Mouse (Mus musculus) erythroid progenitor cell, adult 5-6 weeks (primary cell): ENCODE measurements at regions not wholly inside any gene's neighbourhood (a gene's known extent, or its start where the extent isn't known, plus 50 kb on each side); places are given as distances from the start of the nearest gene placed in this dataset.

Experiments
- ATAC-seq: replicated peaks from 2 replicates; pipeline ENCODE4 v1.8.0; 2016; ENCODE audit warnings: moderate number of reproducible peaks, mild to moderate bottlenecking, moderate TSS enrichment, inconsistent platforms; ENCODE audit not compliant: poor library complexity, low FRiP score, severe bottlenecking

DNA sequence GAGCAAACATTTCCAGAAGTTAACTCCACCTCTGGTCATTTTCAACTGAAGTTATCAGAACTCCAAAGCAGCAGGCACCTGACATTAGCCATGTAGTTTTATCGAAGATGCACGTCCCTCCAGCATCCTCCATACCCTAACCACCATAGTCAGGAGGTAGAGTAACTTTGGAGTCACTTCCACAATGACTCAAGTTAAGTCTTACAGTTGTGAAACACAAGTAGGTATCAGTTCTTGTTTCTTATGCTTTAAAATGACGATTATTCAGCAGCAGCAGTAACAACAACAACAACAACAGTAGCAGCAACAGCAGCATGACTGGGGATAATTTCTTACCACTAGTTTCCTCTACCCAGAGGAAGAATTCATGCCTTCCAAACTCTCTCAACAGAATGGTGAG is 51.3 kb upstream of the Tank start:
- ATAC-seq: no peak

DNA sequence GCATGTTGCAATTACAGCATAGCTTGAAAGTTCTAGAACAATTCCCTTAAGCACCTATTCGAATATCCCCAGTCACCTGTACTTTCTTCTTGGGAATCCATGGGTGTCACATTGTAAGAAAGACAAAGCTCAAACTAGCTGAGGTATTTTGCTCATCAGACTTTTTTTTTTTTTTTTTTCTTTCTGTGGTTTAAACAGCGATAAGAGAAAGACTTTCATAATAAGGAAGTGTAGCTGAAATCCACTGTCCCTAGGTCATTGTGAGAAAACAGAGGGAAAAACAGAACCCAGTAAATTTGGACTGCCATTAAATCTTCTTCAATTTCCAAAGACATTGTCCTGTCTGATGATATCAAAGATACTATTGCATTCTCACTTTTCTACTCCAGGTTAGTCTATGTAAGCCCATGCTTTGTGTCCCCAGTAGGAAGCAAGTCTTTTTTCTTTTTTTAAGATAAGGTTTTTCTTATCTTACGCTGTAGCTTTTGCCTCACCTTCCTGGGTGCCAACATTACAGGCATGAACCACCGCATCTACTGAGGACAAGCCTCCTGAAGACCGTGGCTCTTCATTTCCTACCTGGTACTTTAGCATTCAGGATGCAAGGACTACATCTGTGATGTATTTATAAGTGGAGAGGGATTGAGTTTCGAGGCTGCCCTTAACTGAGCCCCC is 54.2 kb upstream of the Tank start:
- ATAC-seq: no peak

DNA sequence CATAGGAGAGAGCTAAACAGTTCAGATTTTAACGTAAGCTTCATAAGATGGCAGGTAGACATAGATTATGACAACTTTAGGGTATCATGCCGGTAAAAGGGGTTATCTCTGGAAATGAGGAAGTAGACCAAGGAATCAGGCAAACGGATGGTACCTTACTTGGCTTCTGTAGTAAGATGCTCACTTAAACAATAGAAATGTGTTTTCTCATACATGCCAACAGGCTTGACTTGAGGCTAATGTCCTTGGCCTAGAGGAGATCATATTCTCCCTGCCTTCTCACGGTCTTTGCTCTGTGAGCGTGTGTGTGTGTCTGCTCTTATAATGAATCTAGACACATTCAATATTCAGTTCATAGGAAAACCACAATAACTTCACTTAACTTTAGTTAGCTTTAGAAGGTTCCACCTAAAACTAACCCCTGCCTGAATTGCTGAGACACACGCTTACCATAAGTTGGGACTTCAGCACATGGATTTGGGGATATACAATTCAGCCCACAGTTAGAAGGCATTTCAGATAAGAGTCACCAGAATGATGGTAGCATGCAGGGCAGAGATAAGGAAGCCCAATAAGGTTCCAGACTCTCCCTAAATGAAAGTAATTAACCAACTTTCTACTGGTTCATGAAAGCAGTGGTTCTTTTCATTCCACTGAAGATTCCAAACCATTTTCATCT is 63.8 kb upstream of the Tank start:
- peak; percentile 76 for ATAC-seq

DNA sequence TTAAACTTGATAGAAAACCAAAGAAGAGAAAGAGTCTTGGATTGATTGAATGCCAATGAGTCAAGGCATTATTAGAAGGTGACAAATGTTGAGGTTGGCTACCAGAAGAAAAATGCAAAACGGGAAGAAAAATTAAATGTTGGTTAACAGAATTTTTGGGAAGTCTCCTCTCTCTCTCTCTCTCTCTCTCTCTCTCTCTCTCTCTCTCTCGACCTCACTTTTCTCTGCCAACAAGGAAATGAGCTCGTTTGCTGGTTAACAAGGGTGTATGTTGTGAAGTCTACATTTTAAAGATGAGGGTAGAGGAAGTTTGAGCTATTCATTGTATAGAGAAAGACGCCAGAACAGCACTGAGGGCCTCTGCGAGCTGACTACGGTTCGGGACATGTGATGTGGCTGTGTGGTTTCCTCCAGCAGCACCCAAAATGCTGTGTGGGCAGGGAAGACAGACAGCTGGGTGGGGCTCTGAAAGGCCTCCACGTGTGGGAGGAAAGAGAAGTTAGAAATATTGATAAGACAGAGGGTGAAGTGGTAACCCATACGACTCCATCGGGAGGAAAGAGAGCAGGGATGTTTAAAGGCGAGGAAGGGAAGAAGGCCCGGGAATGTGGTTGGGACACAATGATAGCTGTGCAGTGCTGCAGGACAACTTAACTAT is 64.5 kb upstream of the Tank start:
- ATAC-seq: peak; percentile 97

DNA sequence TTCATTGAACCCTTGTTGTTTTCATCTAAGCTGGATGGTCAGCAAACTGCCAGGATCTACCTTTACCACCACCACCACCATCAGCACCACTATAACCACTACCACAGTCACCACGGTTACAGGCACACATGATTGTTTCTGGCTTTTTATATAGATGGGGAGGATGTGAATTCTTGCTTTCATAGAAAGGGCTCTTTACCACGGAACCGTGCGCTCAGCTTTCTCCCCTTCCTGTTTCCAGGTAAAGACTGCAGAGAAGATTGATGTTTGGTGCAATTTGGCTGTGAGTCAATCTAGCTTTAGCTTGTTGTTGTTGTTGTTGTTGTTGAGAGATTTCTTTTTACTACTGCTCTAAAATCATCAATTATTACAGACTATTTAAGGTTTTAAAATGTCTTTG is 74.8 kb upstream of the Tank start:
- ATAC-seq: no peak

DNA sequence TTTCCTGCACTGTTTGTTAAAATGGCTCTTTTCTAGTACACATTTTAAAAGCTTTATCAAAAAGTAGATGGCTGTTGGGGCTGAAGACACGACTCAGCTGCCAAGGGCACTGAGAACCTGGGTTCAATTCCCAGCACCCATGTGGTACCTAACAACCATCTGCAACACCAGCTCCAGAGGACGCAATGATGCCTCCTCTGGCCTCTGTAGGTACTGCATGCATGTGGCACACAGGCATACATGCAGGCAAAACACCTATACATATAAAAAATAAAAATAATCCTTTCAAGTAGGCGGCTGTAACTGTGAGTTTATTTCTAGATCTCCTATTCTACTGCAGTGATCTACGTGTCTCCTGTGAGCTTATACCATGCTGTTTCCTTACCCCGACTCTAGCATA is 76.5 kb upstream of the Tank start:
- ATAC-seq: no peak

DNA sequence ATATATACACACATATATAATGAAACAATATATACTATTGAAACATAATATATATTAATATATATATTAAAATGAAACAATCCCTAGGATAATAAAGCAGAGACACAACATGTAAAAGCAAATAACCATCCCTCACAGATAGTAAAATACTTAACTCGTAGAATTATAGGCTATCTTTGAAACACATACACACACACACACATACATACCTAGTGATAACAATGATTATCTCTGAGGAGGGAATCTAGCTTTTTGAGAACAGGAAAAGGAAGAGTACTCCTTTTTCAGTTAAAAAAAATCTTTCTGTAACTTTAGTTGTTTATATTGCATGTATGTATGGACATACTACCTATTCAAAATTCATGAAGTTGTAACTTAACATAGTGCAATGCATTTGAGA is 79.1 kb upstream of the Tank start:
- ATAC-seq: no peak

DNA sequence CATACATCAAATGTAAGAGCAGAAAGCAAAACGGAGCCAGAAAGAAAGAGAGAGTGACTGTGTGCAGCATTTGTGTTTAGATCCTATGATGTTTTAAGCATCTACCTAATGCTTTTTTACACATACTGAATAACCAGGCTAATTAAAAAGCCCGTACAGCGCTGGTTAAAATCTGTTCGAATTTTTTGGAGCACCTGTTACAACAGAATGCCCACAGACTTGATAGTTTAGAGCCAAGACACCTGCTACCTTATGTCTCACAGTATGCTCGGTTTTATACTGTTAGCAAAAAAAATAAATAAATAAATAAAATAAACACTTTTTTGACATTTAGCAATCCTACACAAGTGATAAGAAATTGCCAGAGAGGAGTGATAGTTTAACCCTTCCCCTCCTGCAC is 80.5 kb upstream of the Tank start:
- ATAC-seq: no peak

DNA sequence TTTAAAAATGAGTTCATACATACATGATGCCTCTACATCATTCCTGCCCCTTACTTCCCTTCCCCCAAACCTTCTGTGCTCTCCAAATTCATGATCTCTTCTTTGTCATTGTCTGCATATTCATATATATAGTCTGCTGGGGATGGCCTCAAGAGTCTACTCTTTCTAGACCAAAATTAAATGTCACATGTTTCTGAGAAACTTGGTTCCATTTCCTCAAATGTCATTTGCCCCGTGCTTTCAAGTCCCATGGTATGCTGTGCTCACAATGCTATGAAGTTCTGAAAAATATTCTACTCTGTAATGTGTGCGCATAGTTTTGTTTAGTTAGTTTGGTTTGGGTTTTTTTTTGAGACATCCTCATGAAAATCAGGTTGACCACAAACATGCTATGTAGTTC is 81.4 kb upstream of the Tank start:
- ATAC-seq: no peak

DNA sequence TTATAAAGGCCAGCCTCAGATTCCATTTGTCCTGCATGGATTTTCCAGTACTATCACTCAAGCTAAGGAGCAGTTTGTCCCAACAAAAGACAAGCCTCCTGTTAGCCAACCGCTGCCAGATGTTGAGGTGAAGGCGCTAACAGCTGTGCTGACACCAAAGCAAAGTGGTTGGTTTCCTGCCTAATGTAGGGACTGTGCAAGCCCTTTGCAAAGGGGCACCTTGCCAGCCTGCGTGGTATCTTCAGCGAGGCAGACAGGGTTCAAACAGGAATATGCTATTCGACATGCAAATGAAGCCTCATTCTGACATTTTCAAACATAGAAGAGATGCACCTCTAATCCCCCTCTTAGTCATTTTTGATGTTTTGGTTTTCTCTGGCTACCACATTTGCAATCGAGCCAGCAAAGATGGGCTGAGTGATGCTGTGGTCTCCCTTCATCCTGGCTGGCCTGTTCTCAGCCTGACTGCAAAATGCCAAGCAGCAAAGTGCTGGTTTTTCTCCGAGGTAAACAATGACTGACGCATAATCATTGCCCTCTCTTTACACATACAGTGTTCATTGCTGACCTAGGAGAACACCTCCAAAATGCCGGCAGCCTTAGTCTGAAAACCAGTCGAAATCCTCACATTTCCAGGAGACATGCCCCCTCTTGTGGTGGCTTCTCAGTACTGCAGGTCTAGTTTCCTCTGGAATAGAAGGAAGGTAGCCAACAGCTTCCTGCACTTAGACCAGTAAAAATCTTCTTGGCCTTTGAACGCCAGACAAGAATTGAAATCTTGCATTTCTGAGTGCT is 84.3 kb upstream of the Tank start:
- peak; percentile 68; the same call in 1 of the 2 replicates for ATAC-seq

DNA sequence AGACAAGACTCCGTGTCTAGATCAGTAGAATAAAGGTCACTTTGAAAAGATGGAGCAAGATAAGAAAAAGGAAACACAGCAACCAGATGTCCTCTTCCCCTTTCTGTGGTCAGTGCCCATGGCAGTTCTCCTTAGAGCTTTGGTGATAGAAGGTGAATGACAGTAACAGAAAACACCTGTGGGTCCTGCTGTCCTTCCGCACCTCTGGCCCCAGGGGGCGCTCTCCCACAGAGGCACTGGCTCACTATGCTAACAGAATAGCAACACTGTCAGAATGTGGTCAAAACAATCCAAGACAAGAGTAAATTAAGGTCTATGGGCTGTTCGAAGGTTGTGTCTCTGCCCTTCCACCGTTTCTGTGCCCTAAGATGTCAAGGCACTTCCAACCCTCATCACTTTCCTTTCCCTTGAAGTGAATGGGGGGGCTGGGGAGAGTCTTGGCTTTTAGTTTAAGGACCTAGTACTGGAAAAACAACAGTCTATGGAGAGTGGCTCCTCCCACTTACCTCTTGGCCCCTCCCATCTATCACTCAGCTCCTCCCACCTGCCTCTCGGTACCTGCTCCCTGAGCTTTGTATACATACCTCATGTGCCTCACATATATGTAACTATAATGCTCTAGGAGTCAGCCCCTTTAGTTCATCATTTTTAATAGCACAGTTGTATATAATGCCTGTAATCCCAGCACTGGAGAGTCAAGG is 86.2 kb upstream of the Tank start:
- peak; percentile 61 for ATAC-seq

DNA sequence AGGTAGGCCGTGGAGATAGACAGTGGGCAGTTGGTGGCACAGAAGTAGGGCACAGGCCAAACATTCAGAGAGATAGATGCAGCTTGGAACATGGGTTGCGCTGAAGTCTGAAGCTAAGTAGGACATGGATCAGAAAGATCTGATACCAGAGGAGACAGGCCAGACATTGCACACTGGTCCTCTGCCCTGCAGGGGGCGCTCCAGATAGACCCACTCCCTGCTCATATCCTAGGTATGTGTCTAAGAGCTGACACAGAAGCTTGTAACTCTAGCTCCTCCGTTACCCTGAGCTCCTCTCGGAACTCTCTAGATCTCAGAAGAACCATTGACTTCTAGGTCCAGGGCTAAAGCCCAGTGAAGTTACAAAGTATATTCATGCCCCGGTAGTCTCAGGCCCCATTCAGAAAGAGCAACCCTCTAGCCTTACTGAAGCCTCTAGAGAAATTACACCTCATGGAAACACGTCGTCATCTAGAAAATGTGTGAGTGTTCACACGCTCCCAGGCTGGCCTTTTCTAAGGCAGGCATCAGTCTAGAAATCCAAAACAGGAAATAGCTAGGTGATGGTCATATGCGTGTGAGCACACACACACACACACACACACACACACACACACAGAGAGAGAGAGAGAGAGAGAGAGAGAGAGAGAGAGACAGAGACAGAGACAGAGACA is 87.8 kb upstream of the Tank start:
- ATAC-seq: no peak; the same call in 1 of the 2 replicates

DNA sequence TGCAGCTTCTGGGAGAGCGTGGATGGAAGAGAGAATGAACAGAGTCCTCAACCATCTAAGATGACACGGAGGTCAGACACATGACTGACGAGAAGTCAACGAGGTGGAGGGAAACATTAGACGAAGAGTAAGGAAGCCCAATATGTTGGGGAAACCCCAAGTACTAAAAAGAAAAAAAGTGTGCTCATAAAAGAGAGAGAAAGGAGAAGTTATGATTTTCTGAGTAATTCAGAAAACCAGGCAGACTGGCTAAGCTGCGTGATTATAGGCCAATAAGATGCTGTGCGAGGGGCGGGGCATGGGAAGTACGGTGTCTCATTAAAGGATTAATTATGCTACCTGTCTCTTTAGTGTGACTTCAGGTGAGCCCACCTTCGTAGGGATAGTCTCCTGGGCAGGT is 88.6 kb upstream of the Tank start:
- no peak for ATAC-seq

DNA sequence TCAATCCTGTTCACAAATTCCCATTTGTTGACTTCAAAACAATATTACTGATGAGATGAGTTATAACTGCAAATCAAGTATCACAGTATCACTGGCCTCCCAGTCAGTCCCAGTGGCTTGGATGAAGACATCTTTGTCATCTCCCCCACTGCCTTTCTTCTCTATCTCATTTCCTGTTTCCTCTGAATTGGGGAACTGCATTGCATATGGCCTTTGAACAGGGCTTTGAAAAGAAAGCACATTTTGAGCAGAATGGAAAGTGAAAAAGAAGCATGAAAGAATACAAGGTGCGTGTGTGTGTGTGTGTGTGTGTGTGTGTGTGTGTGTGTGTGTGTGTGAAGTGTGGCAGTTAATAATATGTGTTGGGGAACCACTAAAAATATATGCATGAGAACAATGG is 94.6 kb upstream of the Tank start:
- no peak for ATAC-seq

DNA sequence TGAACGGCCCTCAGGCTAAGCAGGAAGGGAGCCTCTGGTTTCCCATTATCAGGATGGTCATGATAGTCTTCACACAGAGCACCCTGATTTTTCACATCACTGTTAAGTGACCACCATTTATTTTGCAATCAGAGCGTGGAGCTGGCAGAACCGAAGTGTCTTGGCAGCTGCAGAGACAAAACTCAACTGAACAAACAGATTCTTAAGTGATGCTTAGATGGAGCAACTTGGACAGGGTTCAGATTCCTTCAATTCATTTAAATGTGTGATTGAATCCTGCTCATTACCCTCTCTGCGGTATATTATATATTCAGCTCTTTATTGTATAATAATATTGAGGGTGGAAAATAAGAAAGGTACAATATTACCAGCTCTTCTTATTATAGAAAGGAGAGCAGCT is 101.7 kb upstream of the Tank start:
- ATAC-seq: no peak

DNA sequence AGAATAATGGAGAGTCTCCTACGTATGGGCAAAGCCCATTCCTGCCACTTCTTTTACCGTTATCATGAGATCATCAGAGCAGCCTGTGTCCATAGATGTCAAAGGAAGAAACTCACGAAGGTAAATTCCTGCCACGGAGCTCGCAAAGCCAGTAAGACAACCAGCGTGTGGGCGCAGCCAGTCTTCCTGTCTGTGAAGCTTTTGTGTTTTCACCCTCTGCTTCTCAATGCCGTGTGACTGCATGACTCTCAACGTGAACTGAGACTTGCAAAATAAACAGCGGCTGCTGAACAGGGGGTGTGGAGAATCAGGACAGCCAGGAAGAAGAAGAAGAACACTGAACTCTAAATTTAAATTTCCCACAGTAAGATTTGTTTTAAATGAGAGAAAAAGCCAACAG is 103.8 kb upstream of the Tank start:
- ATAC-seq: no peak

DNA sequence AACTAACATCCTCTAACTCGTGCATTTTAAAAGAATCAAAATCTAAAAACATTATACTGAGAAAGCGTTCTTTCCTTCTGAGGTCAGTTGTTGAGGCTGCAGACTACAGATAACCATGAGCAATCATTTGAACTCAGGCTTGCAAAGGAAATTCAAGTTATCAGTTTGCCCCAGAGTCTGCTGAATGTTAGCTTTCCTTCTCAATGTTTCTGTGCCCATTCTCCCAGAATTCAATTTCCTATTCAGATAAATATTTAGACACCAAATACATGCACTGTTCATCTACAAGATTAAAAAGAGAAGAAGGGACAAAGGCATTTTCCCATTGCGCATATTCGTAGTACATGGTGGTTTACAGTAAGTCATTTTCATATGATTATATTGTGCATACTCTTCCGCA is 107.9 kb upstream of the Tank start:
- no peak for ATAC-seq

DNA sequence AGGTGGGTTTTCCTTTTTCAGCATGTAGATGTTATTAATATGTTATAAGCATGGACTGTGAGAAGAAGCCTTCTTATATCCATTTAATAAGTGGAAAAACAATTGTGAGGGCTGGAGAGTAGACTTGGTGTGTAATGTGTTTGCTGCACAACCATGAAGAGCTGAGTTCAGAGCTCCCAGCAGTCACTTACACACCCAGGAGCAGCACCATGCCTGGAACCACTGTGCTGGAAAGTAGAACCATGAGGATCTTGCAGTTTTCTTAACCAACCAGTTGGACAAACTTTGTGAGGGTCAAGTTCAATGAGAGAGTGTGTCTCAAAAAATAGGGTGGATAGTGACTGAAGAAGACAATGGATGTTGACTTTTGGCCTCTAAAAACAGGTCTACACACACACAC is 108.3 kb upstream of the Tank start:
- no peak for ATAC-seq

DNA sequence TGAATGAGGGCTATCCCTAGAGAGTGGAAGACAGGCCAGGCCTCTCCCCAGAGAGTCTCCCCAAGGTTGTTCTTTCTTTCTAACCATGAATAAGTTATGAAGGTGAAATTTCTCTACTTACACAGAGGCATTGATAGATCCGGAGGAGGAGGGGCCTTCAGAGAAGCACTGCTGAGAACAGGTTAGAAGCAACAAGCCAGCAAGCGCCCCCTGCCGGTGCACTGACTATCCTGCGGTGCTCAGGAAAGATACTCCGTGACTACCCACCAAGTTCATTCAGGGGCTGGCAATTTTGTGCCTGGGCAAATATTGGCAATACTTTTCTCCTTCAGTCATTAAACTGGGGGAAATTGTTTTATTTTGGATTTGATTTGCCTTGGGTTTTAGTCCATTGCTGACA is 122.5 kb upstream of the Tank start:
- no peak; the same call in 1 of the 2 replicates for ATAC-seq
